Mouse (Mus musculus) intestine, embryonic 15.5 days (tissue): ENCODE measurements around the gene Podn. TPM values are rescaled to one million over a fixed set of nuclear protein-coding genes. Genes with fewer than 3 reads are reported as not detected.

Source experiments
- ATAC-seq: fragments of 200-750 bp; cut with Nextera tagmentation; 2 replicates; pipeline ENCODE4 v1.8.0; 2017; ENCODE audit warnings: moderate TSS enrichment, moderate library complexity
- H3K27ac ChIP-seq: fragments of 300-500 bp; sonication (generic); 2 replicates; pipeline ENCODE4 v1.5.1; 2015; ENCODE audit warnings: mild to moderate bottlenecking, inconsistent platforms
- H3K27me3 ChIP-seq: fragments of 300-500 bp; sonication (generic); replicated peaks from 2 replicates; pipeline ENCODE4 v1.6.1; 2015; ENCODE audit warnings: inconsistent platforms
- H3K36me3 ChIP-seq: fragments of 300-500 bp; sonication (generic); 2 replicates; pipeline ENCODE4 v1.6.1; 2015; ENCODE audit warnings: inconsistent platforms
- H3K4me1 ChIP-seq: fragments of 300-500 bp; sonication (generic); replicated peaks from 2 replicates; pipeline ENCODE4 v1.6.1; 2015; ENCODE audit warnings: inconsistent platforms
- H3K4me2 ChIP-seq: fragments of 300-500 bp; sonication (generic); replicated peaks from 2 replicates; pipeline ENCODE4 v1.6.1; 2015; ENCODE audit warnings: mild to moderate bottlenecking, inconsistent platforms
- H3K4me3 ChIP-seq: fragments of 300-500 bp; sonication (generic); replicated peaks from 2 replicates; pipeline ENCODE4 v1.5.1; 2015; ENCODE audit warnings: inconsistent platforms
- H3K9ac ChIP-seq: fragments of 300-500 bp; sonication (generic); 2 replicates; pipeline ENCODE4 v1.6.1; 2015; ENCODE audit warnings: inconsistent platforms
- H3K9me3 ChIP-seq: fragments of 300-500 bp; sonication (generic); 2 replicates; pipeline ENCODE4 v1.6.1; 2016; ENCODE audit warnings: inconsistent platforms
- WGBS: fragments of 180-500 bp; shearing (Covaris S2); methylation state at CpG from one replicate; pipeline ENCODE4 v1.1.7; 2015; 5-methylcytosine and 5-hydroxymethylcytosine counted together
- polyA plus RNA-seq: library from polyadenylated mRNA; unstranded; fragments of >200 nt; fragmentation: Nextera tagmentation; extraction: Ambion mirVana; gene quantifications from 2 replicates; pipeline ENCODE4 v1.2.1, GENCODE M21; 2015

Podn gene
- polyA plus RNA-seq, 1 experiment from 2014 or later: 1.1 TPM

GRCm38 (mm10) chr4:107966416-107967109, 129.7 kb downstream of the Podn start:
- no peak for ATAC-seq
- no peak overlapping the region for H3K9ac ChIP-seq
- no peak overlapping the region for H3K4me2 ChIP-seq
- H3K9me3 ChIP-seq: no peaks in the 10 kb centered on the region
- no peak overlapping the region for H3K4me3 ChIP-seq
- H3K27ac ChIP-seq: no peak overlapping the region
- peaks cover 5% of the 10 kb centered on the region; the same call in 1 of the 2 replicates for H3K4me1 ChIP-seq
- no peaks in the 10 kb centered on the region for H3K36me3 ChIP-seq
- no peaks in the 10 kb centered on the region for H3K27me3 ChIP-seq
- 45% methylated on average over 5 of the region's 5 CpGs for WGBS

Other genes with a start within 250 kb of the Podn start
- gene Magoh, start 216.7 kb downstream of the Podn start, polyA plus RNA-seq: 160 and 194 TPM in 2 replicates
- gene 0610037L13Rik, start 206.6 kb downstream of the Podn start, polyA plus RNA-seq: 106 and 109 TPM in 2 replicates
- gene Cpt2, start 172.8 kb downstream of the Podn start, polyA plus RNA-seq: 106 TPM in 2 replicates
- gene Slc1a7, start 128.1 kb downstream of the Podn start, polyA plus RNA-seq: 0.11 and 0.15 TPM in 2 replicates
- 292 and 293 TPM in 2 replicates for gene Scp2, start 48.6 kb upstream of the Podn start, polyA plus RNA-seq
- gene Echdc2, start 69.0 kb upstream of the Podn start, polyA plus RNA-seq: 30.8 and 37.3 TPM in 2 replicates
- gene Zyg11a, start 121.6 kb upstream of the Podn start, polyA plus RNA-seq: 0.09 and 0.14 TPM in 2 replicates
- 8.3 and 8.6 TPM in 2 replicates for gene Zyg11b, start 204.7 kb upstream of the Podn start, polyA plus RNA-seq
- 65.2 and 65.3 TPM in 2 replicates for gene Coa7, start 231.7 kb upstream of the Podn start, polyA plus RNA-seq